Mouse (Mus musculus): ENCODE measurements around the gene Necap1. TPM values are rescaled to one million over a fixed set of nuclear protein-coding genes. Genes with fewer than 3 reads are reported as not detected.

The Necap1 gene
- polyA plus RNA-seq (2015; fragmentation: Nextera tagmentation; extraction: Ambion mirVana) = 134 and 146 TPM in 2 replicates

DNA sequence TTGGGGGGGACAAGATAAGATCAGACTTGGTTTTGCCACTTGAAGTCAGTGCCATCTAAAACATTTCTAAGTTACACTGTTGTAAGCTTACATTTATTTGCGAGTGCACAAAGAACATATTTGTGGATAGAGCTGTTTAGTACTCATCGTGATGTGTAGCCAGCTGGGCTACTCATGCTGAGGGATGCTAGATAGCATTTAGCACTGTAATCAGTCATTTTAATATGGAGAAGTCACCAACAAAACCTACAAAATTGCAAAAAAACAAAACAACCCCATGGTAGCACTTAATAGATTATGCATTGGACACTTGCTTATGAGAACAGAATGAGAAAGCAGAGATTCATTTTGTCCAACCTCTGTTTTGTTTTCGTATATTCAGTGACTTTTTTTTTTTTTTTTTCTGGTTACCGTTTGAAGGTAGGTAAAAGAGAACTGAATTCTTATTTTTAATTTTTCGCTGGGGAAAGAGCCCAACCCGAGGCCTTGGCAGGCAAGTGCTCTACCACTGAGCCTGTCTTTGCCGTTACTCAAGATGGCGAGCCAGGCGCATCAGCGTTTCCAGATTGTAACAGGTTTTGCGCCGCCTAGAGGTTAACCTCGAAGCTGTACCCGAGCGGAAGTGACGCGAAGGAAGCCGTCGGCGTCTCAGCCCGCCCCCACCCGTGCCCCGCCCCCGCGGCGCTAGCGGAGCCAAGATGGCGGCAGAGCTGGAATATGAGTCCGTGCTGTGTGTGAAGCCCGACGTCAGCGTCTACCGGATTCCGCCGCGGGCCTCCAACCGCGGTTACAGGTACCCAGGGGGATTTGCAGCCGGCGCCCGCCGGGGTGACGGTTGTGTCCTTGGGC is at the start of gene Necap1:
TSS of gene Necap1 (plus strand) at position 604 of the 849 bp plus-strand sequence.
- Histone ChIP-seq H3K4me3 (peak within 1 kb of the TSS; percentile 78), H3K36me3 (replicated peaks) (no peaks in the 10 kb centered on the region), H3K9ac (peak within 1 kb of the TSS; percentile 76), H3K27ac (peak within 1 kb of the TSS; percentile 87), H3K9me3 (no peaks in the 10 kb centered on the region), H3K27me3 (replicated peaks) (no peaks in the 10 kb centered on the region), H3K4me1 (peaks cover 18% of the 10 kb centered on the region), H3K4me2 (peak within 1 kb of the TSS; percentile 51)
- 8% methylated on average over 43 of the region's 43 CpGs for WGBS
- peak; percentile 97 for ATAC-seq (replicated peaks)

DNA sequence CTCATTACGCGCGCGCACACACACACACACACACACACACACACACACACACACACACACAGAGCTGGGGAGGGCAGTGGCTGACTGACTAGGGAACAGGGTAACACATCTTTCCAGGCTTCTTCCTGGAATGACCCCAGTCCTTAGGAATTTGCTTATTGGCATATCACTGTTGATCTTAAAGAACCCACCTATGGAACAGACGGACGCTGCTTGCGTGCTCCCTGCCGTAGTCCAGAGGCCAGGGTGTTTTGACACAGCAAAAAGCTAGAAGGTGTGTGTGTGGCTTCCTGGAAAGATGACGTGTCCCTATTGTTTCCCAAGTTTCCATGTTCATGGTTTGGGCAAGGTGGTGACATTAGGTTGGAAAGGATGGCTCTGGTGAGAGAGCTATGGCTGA is 49.1 kb upstream of the Necap1 start:
- H3K4me1 ChIP-seq = peaks cover 40% of the 10 kb centered on the region
- no peak overlapping the region for H3K4me2 ChIP-seq

DNA sequence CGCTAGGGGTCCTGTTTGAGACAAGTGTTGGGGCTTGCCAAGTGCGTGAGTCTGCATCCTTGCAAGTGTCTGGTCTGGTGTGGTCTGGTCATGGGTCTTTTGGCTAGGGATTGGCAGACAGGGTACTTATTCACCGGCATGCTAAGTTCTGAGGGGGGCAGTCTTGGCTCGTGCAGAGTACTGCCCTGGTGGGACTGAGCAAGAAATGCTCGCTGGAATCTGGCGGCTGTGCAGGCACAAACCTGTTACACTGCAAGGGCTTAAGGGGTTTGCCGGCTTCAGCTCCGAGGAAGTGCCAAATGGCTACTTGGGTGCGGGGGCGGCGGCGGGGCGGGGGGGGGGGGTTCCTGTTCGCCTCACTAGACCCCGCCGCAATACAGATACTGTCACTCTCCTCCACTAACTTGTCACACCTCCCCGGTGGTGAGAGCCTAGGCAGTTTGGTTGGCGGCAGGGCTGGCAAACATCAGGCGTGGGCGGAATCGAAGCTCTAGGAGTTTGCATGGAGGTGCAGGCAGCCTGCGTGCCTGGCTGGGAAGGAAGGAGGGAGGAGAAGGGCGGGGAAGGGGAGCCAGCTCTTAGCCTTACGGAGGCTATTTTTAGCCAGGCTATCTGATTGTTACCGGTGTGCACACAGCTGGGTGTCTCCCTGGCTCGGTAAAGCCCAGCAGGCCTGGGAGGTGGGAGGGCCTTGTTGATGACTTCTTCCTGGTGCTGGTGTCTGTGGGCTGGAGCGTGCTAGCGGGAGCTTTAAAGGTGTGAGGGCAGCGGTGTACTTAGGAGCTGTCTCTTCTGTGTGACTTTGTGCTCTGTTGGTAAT is 48.1 kb upstream of the Necap1 start:
- peak overlapping the region; percentile 37 for H3K4me3 ChIP-seq
- 0 out of 2 replicates have a peak, but pooled peaks cover 2% of the 10 kb centered on the region for H3K36me3 ChIP-seq (replicated peaks)
- H3K9ac ChIP-seq = peak overlapping the region; percentile 34
- peak overlapping the region; percentile 51 for H3K27ac ChIP-seq
- peaks cover 32% of the 10 kb centered on the region for H3K4me1 ChIP-seq
- H3K4me2 ChIP-seq = peak overlapping the region; percentile 59
- WGBS = 3% methylated on average over 29 of the region's 29 CpGs
- H3K27me3 ChIP-seq (replicated peaks) = no peaks in the 10 kb centered on the region
- peak; percentile 78 for ATAC-seq (replicated peaks)
- H3K9me3 ChIP-seq = no peaks in the 10 kb centered on the region

More for the DNA sequence above, 49.1 kb upstream of the Necap1 start:
- no peak for ATAC-seq (replicated peaks)
- Histone ChIP-seq H3K36me3 (replicated peaks) (no peaks in the 10 kb centered on the region), H3K27ac (no peak overlapping the region), H3K9ac (no peak overlapping the region), H3K4me3 (no peak overlapping the region), H3K27me3 (replicated peaks) (no peaks in the 10 kb centered on the region), H3K9me3 (no peaks in the 10 kb centered on the region)
- WGBS = 94% methylated on average over 9 of the region's 9 CpGs

DNA sequence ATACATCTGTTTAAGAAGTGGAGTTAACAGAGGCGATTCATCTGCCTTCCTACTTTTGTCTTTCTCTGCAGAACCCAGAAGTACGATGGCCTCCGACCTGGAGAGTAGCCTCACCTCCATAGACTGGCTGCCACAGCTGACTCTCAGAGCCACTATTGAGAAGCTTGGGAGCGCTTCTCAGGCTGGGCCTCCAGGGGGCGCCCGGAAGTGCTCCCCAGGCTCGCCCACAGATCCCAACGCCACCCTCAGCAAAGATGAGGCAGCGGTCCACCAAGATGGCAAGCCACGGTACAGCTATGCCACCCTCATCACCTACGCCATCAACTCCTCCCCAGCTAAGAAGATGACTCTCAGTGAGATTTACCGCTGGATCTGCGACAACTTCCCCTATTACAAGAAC is 46.2 kb upstream of the Necap1 start:
- 39% methylated on average over 13 of the region's 13 CpGs for WGBS
- Histone ChIP-seq H3K9ac (no peak overlapping the region), H3K27ac (no peak overlapping the region), H3K4me1 (peaks cover 16% of the 10 kb centered on the region), H3K4me2 (no peak overlapping the region), H3K36me3 (replicated peaks) (peaks cover 6% of the 10 kb centered on the region; the same call in 1 of the 2 replicates), H3K4me3 (no peak overlapping the region), H3K27me3 (replicated peaks) (no peaks in the 10 kb centered on the region), H3K9me3 (no peaks in the 10 kb centered on the region)
- ATAC-seq (replicated peaks) = no peak

DNA sequence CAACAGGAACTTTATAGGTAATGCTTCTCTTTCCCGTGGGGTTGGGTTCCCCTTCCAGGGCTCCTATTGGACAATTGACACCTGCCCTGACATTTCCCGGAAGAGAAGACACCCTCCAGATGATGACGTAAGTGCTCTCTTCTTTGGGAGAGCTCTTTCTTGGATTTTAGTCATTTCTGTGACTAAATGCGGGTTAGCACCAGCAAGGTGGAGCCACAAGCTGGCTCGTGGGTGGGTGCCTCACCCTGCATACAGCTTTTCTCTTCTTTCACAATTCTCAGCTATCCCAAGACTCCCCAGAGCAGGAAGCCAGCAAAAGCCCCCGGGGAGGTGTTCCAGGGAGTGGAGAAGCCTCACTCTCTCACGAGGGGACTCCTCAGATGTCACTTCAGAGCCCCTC is 41.4 kb upstream of the Necap1 start:
- H3K27me3 ChIP-seq (replicated peaks) = no peaks in the 10 kb centered on the region
- no peak overlapping the region for H3K27ac ChIP-seq
- H3K4me2 ChIP-seq = no peak overlapping the region
- no peak for ATAC-seq (replicated peaks)
- no peak overlapping the region for H3K9ac ChIP-seq
- H3K4me1 ChIP-seq = no peaks in the 10 kb centered on the region
- 83% methylated on average over 7 of the region's 7 CpGs for WGBS
- H3K36me3 ChIP-seq (replicated peaks) = peaks cover 44% of the 10 kb centered on the region
- no peak overlapping the region for H3K4me3 ChIP-seq
- H3K9me3 ChIP-seq = no peaks in the 10 kb centered on the region

- WGBS = 71% methylated on average over 4 of the region's 4 CpGs
- Histone ChIP-seq H3K9ac (no peak overlapping the region), H3K36me3 (replicated peaks) (peaks cover 54% of the 10 kb centered on the region), H3K27ac (no peak overlapping the region), H3K4me1 (no peaks in the 10 kb centered on the region), H3K27me3 (replicated peaks) (no peaks in the 10 kb centered on the region), H3K4me3 (no peak overlapping the region), H3K4me2 (no peak overlapping the region), H3K9me3 (no peaks in the 10 kb centered on the region)
- ATAC-seq (replicated peaks) = no peak
These were observed 39.9 kb upstream of the Necap1 start for GRCm38 (mm10) chr6:122834365-122834764.

DNA sequence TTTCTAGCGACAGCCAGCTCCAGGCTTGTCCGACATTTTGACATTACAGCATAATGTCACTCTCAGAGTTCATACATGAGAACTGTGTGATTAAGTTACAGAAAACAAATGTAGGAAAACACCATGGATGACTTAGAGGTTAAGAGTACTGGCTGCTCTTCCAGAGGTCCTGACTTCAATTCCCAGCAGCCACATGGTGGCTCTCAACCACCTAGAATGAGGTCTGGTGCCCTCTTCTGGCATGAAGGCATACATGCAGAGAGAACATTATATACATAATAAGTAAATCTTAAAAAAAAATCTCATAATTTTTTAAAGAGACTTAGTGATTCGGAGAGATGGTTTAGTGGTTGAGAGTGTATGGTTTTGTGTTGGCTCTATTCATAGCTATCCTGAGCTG is 37.3 kb upstream of the Necap1 start:
- Histone ChIP-seq H3K27ac (no peak overlapping the region), H3K4me1 (no peaks in the 10 kb centered on the region), H3K9me3 (no peaks in the 10 kb centered on the region), H3K4me2 (no peak overlapping the region), H3K4me3 (no peak overlapping the region), H3K9ac (no peak overlapping the region), H3K36me3 (replicated peaks) (peaks cover 58% of the 10 kb centered on the region), H3K27me3 (replicated peaks) (no peaks in the 10 kb centered on the region)
- WGBS = 97% methylated on average over 3 of the region's 3 CpGs
- no peak for ATAC-seq (replicated peaks)

GRCm38 (mm10) chr6:122837539-122837938 is 36.7 kb upstream of the Necap1 start:
- Histone ChIP-seq H3K4me3 (no peak overlapping the region), H3K9me3 (no peaks in the 10 kb centered on the region), H3K4me1 (no peaks in the 10 kb centered on the region), H3K27me3 (replicated peaks) (no peaks in the 10 kb centered on the region), H3K36me3 (replicated peaks) (peaks cover 58% of the 10 kb centered on the region), H3K4me2 (no peak overlapping the region), H3K27ac (no peak overlapping the region), H3K9ac (no peak overlapping the region)
- no peak for ATAC-seq (replicated peaks)
- WGBS = 94% methylated on average over 5 of the region's 5 CpGs

GRCm38 (mm10) chr6:122843759-122844158 is 30.5 kb upstream of the Necap1 start:
- no peak overlapping the region for H3K27ac ChIP-seq
- 79% methylated on average over 6 of the region's 6 CpGs for WGBS
- no peak overlapping the region for H3K4me3 ChIP-seq
- H3K9me3 ChIP-seq = no peaks in the 10 kb centered on the region
- H3K27me3 ChIP-seq (replicated peaks) = no peaks in the 10 kb centered on the region
- H3K4me1 ChIP-seq = no peaks in the 10 kb centered on the region
- no peak for ATAC-seq (replicated peaks)
- peaks cover 24% of the 10 kb centered on the region for H3K36me3 ChIP-seq (replicated peaks)
- no peak overlapping the region for H3K9ac ChIP-seq
- H3K4me2 ChIP-seq = no peak overlapping the region

DNA sequence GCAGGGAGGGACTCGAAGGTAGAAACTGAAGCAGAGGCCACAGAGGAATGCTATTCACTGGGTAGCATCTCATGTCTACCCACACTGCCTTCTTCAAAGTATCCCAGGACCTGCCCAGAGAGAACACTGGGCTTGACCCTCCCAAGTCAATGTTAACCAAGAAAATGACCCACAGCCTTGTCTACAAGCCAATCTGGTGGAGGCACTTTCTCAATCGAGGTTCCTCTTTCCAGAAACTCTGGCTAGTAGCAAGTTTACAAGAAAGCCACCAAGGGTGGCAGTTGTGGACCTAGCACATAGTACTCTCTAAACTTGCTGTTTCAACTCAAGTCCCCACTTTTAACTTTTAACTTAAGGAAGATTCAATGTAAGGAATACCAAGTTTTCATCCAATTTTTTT is 21.6 kb upstream of the Necap1 start:
- WGBS = 95% methylated on average over 2 of the region's 2 CpGs
- Histone ChIP-seq H3K4me3 (no peak overlapping the region), H3K4me2 (no peak overlapping the region), H3K4me1 (no peaks in the 10 kb centered on the region), H3K9ac (no peak overlapping the region), H3K36me3 (replicated peaks) (no peaks in the 10 kb centered on the region), H3K27ac (no peak overlapping the region), H3K9me3 (no peaks in the 10 kb centered on the region), H3K27me3 (replicated peaks) (no peaks in the 10 kb centered on the region)
- ATAC-seq (replicated peaks) = no peak

- no peak for ATAC-seq (replicated peaks)
- Histone ChIP-seq H3K27ac (no peak overlapping the region), H3K4me2 (no peak overlapping the region), H3K4me1 (no peaks in the 10 kb centered on the region), H3K27me3 (replicated peaks) (no peaks in the 10 kb centered on the region), H3K36me3 (replicated peaks) (no peaks in the 10 kb centered on the region), H3K9ac (no peak overlapping the region), H3K9me3 (no peaks in the 10 kb centered on the region), H3K4me3 (no peak overlapping the region)
- 81% methylated on average over 12 of the region's 12 CpGs for WGBS
These were observed 19.7 kb upstream of the Necap1 start for GRCm38 (mm10) chr6:122854552-122854951.

DNA sequence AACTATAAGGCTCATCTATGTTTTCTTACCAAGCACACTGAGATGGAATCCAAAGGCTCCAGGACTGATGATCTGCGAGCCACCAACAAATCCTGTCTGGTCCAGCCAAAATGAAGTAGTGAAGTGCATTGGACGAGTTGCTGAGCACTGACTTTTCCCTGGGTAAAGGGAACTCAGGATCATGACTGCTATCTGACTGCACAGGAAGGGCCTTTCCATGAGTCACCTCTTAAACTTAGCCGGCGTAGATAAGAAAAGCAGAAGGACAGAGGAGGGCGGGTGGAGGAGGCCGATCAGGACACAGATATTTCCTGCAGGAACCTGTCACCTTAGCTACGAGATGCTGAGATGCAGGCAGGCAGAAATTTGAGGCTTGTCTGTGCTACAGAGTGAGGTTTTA is 18.3 kb upstream of the Necap1 start, which contains the start of gene C3ar1:
TSS of gene C3ar1 (minus strand) at position 207 of the 400 bp plus-strand sequence.
- no peak for ATAC-seq (replicated peaks)
- Histone ChIP-seq H3K4me3 (no peak within 1 kb of the TSS), H3K4me1 (no peaks in the 10 kb centered on the region), H3K36me3 (replicated peaks) (no peaks in the 10 kb centered on the region), H3K27me3 (replicated peaks) (no peaks in the 10 kb centered on the region), H3K27ac (no peak within 1 kb of the TSS), H3K9ac (no peak within 1 kb of the TSS), H3K9me3 (no peaks in the 10 kb centered on the region), H3K4me2 (no peak within 1 kb of the TSS)
- 81% methylated on average over 7 of the region's 7 CpGs for WGBS

Measured in midbrain, embryonic 15.5 days (tissue).